Mouse (Mus musculus): ENCODE measurements at regions not wholly inside any gene's neighbourhood (a gene's known extent, or its start where the extent isn't known, plus 50 kb on each side); places are given as distances from the start of the nearest gene placed in this dataset.

GRCm38 (mm10) chr1:128810860-128811259, 218.8 kb upstream of the Cxcr4 start:
- TF ChIP-seq CTCF (IDR thresholded peaks at IDR 0.05; ENCODE audit: low read depth, low read length) (no peak), POLR2A (IDR thresholded peaks at IDR 0.05; ENCODE audit: extremely low read depth, insufficient read depth, low read length) (no peak)

Measured in liver, adult 2 months (tissue).